Mouse (Mus musculus): ENCODE measurements around the gene Amt.

Amt gene

DNA sequence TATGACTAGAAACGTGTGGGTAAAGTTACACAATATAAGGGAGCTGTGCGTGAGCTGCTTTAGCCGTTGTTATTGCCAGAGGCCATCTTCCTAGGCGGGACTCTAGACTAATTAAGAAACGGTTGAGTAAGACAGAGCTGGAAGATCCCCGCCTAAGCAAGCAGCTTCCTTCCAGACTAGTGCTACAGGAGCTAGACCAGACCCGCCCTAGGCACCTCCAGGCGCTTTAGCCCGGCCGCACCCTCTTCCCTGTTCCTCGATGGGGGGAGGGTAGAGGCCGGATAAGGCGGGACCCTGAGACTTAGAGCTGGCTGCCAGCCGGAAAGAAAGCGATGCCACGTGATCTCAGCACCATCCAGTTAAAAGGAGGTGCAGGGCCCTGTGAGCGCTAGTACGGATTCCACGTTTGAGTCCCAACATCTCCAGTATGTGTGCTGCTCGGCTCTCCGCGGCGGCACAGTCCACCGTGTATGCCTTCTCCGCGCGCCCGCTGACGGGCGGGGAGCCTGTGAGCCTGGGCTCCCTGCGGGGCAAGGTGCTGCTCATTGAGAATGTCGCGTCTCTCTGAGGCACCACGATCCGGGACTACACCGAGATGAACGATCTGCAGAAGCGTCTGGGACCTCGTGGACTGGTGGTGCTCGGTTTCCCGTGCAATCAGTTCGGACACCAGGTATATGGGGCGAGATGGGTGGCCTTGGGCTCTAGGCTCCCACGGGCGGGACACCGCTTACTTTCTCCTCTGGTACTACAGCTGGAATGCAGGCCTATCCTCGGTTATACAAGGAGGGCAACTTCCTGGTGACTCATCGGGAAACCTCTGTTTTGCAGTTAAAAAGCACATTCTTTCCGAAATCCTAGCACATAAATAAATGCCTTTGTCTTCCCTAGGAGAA, 42.5 kb downstream of the Amt start, which contains the start of gene Gpx1:
TSS of gene Gpx1 (plus strand) at position 18 of the 896 bp plus-strand sequence.
- DNase-seq (ENCODE audit: low spot score): peak; percentile 92

- no peak for DNase-seq (ENCODE audit: low spot score)
Measured at GRCm38 (mm10) chr9:108339886-108340257, 43.2 kb downstream of the Amt start.

GRCm38 (mm10) chr9:108340258-108341138, 43.8 kb downstream of the Amt start:
- no peak for DNase-seq (ENCODE audit: low spot score)

DNA sequence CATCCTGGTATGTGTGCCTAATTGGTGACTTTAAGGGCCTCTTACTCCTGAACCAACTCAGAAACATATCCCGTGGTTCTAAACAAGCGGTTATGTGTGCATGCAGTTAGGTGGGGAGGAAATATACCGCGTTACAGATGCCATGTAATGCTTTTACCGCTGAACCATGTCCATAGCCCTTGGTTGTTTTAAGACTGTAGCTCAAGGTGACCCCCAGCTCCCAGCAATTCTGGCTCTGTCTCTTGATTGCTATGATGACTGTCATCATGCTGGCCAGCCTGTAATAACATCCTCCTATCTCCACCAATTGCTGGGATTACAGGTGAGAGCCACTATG, 44.5 kb downstream of the Amt start:
- DNase-seq (ENCODE audit: low spot score): no peak

- no peak for DNase-seq (ENCODE audit: low spot score)
Measured at GRCm38 (mm10) chr9:108341801-108342200, 45.1 kb downstream of the Amt start.

DNA sequence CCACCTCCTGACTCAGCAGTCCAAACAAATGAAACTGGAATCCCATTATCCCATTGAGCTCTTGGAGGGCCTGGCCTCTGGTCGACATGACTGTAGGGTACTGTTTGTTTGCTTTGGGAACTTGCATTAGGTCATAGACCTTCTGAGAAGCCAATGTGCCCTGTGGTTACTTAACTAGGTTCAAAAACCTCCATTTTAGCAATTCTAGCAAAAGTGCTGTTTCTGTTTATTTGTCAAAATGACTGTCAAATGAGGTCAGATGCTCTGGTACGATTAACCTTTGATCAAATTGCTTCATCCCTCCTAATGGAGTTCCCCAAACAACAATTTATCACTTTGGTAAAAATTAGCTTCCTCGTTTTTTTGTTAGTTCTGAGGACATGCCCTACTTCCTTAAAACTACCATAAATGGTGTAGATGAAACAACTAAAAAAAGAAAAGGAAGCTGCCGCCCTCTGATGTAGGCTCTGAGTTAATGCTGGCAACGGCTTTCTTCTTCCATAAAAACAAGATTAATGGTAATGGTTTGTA, 45.7 kb downstream of the Amt start:
- no peak for DNase-seq (ENCODE audit: low spot score)

GRCm38 (mm10) chr9:108343331-108343730, 46.7 kb downstream of the Amt start:
- no peak for DNase-seq (ENCODE audit: low spot score)

GRCm38 (mm10) chr9:108343835-108344234, 47.2 kb downstream of the Amt start:
- DNase-seq (ENCODE audit: low spot score): no peak

DNA sequence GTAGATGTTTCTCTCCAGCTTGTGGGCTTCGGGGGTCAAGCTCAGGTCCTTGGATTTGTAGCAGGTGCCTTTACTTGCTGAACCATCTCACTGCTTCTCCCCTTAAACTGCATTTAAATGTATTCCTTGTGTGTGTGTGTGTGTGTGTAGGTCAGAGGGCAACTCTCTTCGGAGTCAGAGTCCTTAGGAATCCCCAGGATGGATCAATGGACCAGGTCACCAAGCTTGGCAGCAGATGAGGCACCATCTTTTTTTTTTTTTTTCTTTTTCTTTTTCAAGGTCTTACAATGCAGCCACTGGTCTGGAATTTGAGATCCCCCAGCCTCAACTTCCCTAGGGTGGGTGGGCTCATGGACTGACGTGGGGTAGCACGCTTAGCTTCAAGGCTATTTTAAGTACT, 47.8 kb downstream of the Amt start:
- no peak for DNase-seq (ENCODE audit: low spot score)

DNA sequence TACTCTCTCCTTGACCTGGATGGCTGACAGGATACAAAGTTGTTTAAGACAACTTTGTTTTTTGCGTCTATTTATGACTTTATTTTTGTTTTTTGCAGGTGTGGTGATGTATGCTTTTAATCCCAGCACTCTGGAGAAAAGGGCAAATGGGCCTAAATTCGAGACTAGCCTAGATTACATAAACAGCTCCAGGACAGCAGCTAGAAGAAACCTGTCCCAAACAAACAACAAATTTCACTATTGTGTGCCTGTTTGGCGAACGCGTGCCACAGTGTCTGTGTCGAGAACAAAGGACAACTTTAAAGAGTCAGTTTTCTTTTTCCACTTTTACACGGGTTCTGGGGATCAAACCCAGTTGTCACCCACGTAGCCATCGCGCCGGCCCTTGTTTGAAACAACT, 50.4 kb downstream of the Amt start:
- no peak for DNase-seq (ENCODE audit: low spot score)

GRCm38 (mm10) chr9:108347540-108348289, 51.1 kb downstream of the Amt start, which contains the start of gene Usp4:
Usp4 (plus strand) TSS chr9:108347853.
- peak; percentile 80 for DNase-seq (ENCODE audit: low spot score)

DNA sequence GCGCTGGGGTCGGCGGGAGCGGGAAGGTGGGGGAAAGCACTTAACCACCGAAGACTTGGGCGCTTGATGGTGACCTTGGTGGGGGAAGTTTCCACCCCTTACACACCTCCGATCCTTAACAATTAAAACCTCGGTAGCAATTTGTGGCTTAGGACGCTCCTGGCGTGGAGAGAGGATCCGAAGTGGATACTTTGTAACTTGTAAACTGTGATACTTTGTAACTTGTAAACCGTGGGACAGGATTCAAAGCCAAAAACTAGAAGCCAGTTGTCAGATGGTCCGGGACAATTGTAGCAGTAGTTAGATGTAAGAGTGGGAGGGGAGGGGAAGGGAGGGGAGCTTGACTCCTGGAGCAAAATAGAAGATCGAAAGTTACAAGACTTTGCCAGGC, 51.6 kb downstream of the Amt start:
- DNase-seq (ENCODE audit: low spot score): no peak

GRCm38 (mm10) chr9:108349727-108350126, 53.1 kb downstream of the Amt start:
- DNase-seq (ENCODE audit: low spot score): no peak

Measured in ovary, adult 18-20 months (tissue).